Mouse (Mus musculus) cerebellum, adult 11-12 months (tissue): ENCODE data around the gene Hnrnpab.

ENCODE experiments used
- DNase-seq: peaks from one replicate; pipeline ENCODE4 v3.0.0; 2022

Hnrnpab gene

DNA sequence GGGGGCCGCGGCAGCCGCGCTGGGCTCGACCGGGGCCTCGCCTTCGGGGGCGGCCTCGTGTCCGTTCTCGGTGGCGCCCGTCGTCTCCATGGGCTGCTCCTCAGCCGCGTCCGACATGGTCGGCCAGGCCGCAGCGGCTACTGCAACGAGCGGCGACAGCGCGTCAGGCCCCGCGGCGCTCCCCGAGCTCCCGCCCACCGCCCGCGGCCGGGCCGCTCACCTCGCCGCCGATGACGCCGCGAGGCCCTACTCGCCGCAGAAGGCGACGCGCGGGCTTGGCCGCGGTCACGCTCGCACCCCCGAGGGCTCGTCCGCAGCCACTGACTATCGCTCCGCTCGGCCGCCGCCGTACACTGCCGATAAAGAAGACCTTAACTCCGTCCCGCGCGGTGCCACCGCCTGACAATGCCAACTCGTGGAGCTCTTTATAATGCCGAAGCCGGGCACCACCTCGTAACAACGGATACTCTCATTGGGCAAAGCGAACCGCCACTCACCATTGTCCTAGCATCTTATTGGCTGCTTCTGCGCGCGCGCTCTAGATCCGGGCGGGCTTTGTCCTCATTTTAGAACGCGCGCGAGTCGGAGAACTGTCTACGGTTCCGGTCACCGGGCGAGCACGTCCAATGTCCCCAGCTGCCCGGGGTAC, at the start of gene Hnrnpab:
TSS of gene Hnrnpab (minus strand) at position 401 of the 649 bp plus-strand sequence.
- DNase-seq: peak; percentile 97

DNA sequence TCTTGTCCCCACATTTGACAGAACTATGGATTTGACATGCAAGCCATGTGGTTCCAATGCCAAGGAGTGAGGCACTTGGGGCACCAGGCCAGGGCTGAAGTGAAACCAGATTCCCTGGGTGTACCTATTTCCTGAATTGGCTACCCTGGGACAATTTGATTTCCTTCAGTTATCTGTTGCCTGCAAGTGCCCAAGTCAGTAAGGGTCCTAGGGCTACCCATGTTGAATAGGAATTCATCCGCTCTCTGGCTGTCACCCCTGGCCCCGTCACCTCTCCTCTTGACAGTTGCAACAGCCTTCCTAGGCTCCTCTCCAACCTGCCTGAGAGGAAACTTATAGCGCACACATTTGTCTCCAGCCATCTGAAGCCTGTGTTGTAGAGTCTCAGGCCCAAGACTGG, 48.2 kb upstream of the Hnrnpab start:
- DNase-seq: no peak

DNA sequence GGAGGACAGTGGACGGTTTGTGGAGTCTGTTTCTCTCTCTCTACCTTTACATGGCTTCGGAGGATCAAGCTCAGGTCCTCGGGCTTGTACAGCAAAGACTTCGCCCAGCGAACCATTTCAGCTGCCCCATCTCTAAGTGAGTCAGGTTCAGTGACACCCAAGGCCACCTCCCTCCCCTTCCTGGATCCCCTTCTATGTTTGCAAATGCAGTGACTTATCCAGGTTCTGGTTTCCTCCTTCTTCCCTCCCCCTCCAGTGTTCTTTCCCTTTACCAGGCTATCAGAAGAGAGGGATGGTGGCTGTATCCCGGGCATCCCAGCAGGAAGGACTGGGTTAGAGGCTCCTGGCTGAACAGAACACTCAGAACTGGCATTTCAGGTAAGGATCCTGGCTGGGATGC, 47.1 kb upstream of the Hnrnpab start:
- no peak for DNase-seq

DNA sequence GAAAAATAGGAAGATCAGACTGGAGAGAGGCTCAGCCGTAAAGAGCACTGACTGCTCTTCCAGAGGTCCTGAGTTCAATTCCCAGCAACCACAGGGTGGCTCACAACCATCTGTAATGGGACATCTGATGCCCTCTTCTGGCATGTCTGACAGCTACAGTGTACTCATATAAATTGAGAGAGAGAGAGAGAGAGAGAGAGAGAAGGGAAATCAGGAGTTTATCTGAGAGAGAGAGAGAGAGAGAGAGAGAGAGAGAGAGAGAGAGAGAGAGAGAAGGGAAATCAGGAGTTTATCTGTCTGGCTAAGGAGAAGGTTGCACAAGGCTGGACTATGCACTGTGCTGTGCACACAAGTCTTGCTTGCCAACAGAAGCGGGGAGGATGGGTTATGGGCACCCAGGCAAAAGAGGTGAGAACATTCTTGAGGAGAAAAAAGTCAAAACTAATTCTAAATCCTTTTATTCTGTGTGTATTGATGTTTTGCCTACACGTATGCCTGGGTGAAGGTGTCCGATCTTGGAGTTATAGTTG, 46.3 kb upstream of the Hnrnpab start:
- DNase-seq: no peak

DNA sequence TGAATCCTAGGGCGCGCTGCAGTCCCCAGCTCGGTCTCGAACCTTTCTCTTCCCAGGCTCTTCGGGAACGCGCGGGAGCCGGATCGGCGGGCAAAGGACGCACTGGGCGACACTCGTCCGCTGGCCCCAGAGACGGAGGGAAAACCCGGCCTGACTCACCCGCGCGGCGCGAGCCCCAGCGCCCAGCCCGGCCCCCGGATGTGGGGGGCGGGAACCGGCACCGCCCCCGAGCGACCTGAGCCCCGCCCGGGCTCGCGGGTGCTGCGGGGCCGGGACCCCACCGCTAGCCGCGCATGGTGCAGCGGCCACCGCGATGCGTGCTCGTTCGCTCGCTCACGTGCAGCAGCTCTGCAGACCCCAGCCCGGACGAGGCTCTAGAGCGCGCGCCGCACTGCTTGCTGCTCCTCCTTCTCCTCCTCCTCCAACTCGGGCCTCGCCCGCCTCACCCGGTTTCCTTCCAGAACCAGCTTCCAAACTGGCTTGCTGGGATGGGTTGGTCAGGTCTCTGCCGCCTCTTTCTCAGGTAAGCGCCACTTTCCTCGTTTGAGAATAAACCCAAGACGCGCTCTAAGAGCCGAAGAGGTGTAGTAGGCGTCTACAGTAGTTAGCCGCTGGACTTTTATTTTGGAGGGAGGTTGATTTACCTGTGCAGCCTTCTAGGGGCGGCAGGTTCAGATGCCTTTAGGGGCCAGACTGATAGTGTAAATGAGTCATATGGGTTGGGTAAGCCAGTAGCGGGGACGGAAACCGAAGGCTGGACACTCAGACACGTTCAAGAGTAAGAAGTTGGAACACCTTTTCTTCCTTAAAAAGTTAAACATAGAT, 44.3 kb upstream of the Hnrnpab start, which contains the start of the genes N4bp3 and D930048N14Rik:
TSS of gene N4bp3 (minus strand) at position 152 of the 825 bp plus-strand sequence.
TSS of gene D930048N14Rik (plus strand) at position 264 of the 825 bp plus-strand sequence.
- no peak for DNase-seq

DNA sequence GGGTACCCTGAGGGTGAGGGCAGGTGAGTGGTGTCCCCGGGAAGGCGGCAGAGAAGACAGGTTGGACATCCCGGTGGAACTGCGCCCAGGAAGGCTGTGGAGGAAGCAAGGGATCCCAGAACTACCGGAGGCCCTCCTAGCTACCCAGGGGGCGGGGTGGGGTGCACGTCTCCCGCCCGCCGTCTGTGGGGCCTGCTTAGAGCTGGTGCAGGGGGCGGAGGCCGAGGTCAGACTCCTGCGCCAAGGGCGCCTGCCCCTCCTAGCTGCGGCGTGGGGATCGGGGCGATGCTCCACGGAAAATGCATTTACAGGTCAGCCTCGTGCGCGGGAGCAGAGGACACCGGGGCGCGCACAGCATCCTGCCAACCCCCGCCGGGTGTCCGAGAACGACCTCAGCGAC, 43.6 kb upstream of the Hnrnpab start:
- DNase-seq: no peak

DNA sequence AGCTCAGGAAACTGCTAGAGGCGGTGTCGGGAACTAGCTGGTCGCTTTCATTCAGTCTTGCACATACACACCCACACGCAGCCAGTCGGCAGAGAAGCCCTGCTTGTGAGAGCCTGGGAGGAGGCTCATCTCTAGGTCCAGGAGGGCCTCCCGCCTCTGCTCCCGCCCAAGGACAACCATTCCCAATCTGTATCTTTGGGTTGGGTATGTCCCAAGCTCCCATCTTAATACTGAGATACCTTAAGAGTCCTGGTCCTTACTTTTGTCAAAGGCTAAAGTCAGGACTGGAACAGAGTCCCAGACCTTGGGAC, 43.2 kb upstream of the Hnrnpab start:
- DNase-seq: no peak

DNA sequence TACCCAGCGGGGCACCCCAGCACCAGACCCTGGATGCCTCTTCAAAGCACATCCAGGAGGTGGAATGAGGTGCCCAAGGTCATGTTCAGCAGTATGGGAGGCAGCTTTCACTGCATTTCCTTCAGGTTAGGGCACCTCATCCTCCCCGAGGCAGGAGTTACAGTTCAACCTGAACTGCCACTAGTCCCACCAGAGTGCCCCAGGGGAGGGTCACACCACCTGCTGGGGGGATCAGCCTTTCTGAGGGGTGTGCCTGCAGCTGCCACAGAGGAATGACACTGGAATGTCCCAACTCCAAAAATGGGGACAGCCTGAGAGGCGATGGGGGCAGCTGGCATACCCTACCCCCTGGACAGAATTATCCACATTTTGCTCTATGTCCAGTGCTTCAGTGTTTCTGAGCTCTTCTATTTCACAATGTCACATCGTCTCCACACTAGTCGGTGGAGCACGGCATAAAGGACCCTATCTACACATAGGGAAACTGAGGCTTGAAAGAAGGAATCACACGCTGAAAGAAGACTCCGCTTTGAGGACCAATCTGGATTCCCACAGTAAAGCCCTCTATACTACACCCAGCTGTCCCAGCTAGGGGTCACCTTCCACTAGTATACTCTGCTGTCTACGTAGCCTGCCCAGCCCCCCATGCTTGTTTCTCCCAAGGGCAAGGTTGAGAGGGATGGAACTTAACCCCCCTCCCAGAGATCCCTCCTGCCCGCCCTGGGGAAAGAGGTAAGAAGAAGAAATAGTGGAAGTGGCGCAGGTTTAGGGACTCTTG, 42.7 kb upstream of the Hnrnpab start:
- no peak for DNase-seq

DNA sequence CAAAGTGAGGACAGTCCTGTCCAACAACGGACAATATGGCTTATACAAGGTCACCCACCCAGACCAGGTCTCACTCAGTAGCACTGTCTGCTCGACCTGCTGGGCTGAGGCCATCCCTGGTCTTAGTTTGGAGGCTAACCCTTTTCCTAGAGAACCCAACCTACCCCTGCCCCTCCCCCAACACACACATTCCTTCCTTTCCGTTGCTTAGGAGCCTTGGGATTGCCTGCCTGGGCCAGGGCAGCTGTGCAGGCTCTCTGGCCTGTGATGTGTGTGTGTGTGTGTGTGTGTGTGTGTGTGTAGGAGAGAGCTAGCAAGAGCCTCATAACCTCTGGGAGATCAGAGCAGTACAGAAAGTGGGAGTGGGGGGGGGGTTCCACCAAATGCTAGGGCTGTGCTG, 41.9 kb upstream of the Hnrnpab start:
- DNase-seq: no peak

DNA sequence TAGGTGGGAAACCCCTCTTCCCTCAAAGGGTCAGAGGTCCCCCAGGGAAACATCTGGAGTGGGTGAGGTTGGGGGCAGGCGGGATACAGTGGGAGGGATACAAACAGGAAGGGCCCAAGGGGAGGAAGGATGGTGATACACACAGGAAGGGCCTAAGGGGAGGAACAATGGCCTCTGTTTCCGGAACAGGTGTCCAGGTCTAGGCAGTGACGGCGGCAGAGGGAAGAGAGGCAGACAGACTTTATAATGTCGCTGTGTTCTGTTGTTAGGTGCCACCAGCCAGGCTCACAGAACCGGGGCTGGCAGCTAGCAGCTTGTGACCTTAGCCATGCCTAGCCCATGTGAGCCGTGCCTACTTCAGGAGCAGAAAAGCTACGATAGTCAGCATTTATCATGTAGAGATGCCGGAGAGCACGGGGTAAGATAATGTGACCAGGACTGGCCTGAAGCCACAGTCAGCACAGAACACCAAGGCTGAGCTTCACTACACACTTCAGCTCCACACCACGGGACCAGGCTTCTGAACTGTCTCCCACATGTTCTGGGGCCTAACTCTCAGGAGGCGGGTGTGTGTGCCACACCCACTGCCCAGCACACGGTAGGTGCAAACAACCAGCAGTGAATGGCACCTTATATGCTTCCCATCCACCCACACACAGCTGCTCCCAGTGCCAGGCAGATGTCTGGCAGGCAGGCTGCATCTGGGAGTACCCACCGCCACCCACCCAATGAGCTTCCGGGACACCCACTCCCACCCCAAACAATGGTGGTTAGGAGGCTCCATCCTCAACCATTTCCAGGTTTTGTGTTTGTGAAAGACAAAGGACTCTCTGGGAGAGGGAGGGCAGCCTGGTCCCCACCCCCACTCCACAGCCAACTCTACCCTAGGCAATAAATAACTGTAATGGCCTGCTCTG, 40.4 kb upstream of the Hnrnpab start:
- no peak for DNase-seq

DNA sequence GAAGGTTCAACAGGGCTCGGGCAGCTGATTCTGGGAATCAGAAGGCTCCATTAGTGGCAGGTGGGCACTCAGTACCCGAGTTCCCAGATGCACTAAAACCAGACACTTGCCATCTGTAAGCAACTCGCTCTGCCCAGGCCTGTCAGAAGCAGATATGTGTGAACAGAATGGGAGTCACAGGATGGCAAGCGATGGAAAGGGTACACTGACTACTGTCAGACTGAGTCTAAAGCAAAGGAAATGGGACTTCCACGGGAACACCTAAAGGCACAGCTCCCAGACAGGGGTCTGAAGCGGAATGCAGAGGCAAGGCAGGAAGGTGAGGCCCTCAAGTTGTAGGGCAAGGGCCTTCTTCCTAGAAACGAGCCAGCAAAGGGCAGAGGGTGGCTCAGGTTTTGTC, 39.6 kb upstream of the Hnrnpab start:
- no peak for DNase-seq

DNA sequence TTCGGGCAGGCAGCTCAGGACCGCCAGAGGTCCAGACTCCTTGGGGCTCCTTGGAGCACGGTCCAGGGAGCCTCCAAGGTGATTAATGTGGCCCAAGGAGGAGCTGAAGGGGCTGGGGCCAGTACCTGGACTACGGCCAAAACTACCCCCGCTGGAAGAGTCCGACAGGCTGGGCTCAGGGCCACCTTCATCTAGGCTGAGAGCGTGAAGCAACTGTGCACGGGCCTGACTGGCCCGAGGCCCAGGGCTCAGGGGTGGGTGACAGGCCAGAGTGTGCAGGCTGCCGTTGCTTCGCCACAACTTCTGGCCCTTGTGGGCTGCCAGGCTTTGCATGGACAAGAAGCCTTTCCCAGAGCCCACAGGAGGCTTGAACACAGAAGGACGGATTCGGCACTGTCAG, 38.6 kb upstream of the Hnrnpab start:
- no peak for DNase-seq

DNA sequence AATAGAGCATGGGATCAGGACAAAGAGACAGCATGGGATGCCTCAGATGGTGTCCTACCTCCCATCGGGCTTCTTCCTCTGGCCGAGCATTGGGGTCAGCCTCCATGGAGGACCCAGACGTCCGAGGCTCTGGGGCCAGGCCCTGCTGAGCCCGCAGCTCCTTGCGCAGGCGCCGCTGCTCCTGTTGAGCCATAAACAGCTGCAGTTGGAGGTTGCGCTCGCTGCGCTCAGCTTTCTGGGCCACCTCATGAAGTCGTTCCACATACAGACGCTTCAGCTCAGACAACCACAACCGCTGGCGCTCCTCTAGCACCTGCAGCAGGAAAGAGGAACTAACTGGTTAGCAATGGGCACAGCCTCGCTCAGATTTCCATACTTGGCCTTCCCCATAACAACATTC, 37.6 kb upstream of the Hnrnpab start:
- no peak for DNase-seq

DNA sequence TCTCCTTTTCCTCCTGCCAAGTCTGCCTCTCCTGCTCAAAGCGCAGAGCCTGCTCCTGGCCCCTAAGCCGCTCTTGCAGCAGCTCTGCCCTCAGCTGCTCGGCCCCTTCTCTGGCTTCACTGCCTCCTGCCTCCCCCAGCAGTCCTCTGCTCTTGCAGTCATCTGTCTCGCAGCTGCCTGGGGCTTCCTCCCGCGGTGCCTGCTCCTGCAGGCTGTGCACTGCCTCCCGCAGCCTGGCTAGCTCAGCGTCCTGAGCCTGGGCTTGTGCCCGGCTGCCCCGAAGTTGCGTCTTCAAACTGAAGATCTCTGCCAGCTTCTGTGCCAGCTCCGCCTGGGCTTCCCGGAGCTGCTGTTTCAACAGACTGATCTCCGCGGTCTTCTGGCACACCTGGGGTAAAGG, 37.1 kb upstream of the Hnrnpab start:
- peak; percentile 64 for DNase-seq

DNA sequence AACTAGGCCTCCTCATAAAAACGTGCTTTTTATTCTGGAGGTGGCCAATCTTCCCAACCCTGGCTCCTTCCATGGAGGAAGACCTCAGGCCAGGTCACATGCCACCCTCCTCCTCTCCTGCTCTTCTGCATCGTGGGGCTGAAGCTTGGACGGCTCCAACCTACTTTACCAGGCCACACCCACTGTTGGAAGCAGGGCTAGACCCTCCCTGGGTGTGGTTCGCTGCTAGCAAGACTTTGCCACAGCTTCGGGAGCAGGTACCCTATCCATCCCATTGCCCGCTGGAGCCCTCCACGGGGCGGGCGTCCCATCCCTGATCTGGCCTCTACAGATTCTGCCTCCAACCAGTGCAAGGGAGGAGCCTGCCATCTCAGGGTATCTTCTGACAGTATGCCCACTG, 36.6 kb upstream of the Hnrnpab start:
- DNase-seq: no peak

DNA sequence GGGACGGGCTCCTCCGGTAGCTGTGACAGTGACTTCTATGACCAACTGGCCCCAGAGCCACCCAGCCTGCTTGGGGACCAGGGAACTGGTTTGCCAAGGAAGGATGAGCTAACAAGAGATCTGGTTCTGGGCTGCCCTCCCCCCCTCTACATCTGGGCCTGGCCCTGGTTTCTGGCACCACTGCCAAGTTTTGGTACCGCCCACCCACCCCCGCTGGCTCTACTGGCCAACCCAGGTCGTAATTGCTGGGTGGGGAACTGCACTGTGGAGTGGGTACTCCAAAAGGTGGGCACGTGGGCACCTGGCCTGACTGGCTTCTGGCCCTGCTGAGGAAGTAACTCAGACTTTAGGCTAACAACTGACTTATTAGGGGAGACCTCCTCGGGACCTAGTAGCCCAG, 34.1 kb upstream of the Hnrnpab start:
- DNase-seq: no peak

DNA sequence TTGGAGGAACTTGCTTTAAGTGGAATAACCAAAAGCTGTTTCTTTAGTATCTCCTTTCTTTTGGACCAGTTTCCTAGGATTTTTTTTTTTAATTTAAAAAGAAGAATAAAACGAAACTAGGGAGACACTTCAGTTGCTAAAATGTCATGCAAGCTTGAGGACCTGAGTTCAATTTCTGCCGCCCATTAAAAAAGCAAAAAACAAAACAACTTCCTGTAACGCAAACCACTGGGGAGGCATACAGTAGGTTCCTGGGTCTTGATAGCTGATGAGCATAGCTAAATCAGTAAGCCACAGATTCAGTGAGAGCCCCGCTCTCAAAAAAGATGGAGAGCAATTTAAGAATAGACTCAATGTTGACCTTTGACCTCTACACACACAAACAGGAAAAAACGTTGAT, 31.9 kb upstream of the Hnrnpab start:
- DNase-seq: no peak

DNA sequence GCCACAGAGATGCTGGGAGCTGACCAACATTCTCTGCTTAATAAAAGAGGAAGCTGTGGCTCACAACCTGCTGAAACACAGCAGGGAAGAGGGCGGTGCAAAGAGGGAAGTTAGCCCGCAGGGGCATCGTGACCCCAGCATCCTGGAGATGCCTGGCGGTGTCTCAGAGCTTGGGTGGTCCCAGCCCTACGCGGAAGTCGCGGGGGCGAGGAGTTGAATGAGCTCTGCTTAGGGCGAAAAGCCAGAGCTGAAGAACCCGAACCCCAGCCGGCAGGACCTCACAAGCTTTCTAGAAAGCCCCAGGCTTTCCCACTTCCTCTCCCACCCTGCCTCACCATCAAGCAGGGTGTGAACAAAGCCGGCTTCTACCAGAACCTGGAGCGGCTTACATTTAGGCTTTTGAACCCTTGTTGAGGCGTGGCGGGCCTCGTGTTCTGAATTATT, 31.3 kb upstream of the Hnrnpab start:
- no peak for DNase-seq

DNA sequence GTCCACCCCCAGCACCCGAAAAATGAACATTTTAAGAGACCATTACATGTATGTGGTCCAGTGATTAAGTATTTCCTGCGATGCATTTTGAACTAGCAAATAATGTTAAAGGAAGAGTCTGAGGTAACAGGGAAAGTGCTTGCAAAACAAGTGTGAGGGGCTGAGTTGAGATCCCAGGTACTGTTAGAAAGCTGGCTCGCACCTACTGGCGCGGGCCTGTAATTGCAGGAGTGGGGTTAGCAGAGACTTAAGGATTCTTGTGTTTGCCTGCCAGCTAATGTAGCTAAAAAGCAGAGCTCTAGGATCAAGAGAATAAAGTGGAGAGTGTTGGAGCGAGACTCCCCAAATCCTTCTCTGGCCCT, 29.7 kb upstream of the Hnrnpab start:
- DNase-seq: peak; percentile 61

DNA sequence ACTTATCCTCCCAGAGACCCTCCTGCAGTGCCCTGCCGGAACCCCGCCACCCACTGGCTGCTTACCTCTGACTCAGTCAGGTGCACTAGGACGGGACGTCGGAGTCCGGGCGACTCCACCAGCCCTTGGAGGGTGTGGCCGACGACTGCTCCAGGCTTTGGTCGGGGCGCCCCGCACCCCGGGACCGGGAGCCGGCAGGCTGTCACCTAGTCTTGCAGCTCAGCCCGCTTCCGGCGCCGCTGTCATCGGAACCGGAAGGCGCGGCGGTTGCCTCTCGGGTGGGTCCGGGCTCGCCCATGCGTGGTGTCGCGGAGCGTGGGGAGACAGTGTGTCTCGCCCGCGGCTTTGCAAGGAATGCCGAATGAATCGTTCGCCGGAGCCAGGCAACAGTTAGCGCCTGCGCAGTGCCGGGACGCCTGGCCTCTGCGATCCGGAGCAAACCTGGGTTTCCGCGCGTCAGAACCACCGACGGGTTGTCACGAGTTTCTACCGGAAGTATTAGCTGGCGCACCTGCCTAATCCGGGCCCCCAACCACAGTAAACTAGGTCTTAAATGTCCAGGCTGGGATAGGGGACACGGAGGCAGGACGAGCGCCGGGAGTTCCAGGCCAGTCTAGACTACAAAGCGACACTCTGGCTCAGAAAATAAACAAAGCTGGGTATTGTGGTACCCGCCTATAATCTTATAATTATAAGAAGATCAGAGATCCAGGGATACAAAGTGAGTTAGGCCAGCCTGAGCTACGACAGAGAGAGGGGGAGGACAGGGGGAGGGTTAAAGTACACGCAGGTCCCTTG, 29.1 kb upstream of the Hnrnpab start, which contains the start of gene Rmnd5b:
TSS of gene Rmnd5b (minus strand) at position 372 of the 798 bp plus-strand sequence.
- peak; percentile 92 for DNase-seq

DNA sequence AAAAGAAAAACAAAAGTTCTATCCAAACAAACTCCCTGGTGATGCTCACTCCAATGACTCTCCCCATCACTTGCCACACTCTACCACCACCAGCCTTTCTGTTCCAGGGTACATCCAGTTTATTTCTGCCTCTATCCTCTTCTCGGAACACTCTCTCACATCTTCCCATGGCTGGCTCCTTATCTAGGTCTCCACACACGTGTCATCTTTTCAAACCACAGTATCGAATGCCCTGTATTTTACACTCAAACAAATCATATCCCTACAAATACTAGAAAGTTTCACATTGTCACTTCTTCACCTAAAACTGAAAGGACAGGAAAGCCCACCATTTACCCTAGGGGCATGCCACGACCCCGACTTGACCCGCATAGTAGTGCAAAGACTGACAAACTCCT, 28.5 kb upstream of the Hnrnpab start:
- DNase-seq: no peak
